Mouse (Mus musculus) C2C12 (cell line): Measurements from ENCODE around the gene Gm13889.

ENCODE experiments used
- CEBPB ChIP-seq: IDR thresholded peaks from one replicate; pipeline ENCODE4 v1.6.1; 2011; ENCODE audit warnings: low read depth, mild to moderate bottlenecking, control low read depth, moderate library complexity
- CTCF ChIP-seq: IDR thresholded peaks from one replicate; pipeline ENCODE4 v1.5.1; 2011; ENCODE audit not compliant: control insufficient read depth, insufficient read depth, insufficient read length

DNA sequence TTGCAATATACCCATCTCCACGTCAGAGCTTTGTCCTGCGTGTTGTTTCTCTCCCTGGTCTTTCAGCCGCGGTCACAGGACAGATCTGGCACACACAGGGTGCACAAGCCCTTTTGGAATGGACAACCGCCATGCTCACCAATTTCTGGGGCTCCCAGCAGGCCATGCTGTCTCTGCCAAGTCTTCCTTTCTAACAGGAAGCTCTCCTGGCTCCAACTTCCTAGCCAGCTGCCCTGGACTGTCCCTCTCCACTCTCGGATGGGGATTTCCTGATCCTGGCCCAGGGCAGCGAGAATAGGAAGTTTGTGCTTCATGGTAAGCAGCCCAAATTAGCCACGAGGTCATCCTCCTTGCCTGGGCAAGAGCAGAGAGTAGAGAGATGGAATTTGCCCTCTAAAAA, 4.7 kb upstream of the Gm13889 start:
- TF ChIP-seq CEBPB (no peak), CTCF (no peak)
